Mouse (Mus musculus) cortical plate, adult 2 months (tissue): ENCODE data around the gene Wnt10b.

Experiments used
- CTCF ChIP-seq: fragments of 200-500 bp; IDR thresholded peaks from 2 replicates; pipeline ENCODE4 v1.5.1; 2011; ENCODE audit warnings: mild to moderate bottlenecking, control low read depth, low read length; ENCODE audit not compliant: insufficient read depth; ENCODE audit errors: extremely low read depth
- POLR2A ChIP-seq: fragments of 200-500 bp; IDR thresholded peaks from 2 replicates; pipeline ENCODE4 v1.6.1; 2011; ENCODE audit warnings: mild to moderate bottlenecking, low read length, control low read depth; ENCODE audit not compliant: insufficient read depth; ENCODE audit errors: extremely low read depth

DNA sequence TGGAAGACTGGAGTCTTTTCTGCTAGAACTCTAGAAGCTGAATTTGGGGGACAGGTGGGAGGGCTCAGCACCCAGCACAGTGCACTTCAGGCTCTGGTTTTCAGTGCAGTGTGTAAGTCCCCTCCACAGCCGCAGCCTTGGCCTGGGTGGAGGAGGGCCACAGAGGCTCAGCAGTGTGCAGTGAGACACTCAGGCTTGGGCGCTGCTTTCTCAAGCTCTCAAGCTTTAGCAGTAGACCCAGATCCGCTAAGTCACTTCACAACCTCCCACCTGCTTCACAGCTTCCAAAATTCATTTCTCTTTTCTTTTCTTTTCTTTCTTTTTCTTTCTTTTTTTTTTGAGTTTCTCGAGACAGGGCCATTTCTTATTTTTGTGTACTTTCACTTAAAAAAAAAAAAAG lies 43.0 kb upstream of the Wnt10b start:
- TF ChIP-seq CTCF, result no peak
- no peak for TF ChIP-seq POLR2A
